Mouse (Mus musculus) Patski (cell line): ENCODE measurements around the gene Paqr7. TPM values are rescaled to one million over a fixed set of nuclear protein-coding genes. Genes with fewer than 3 reads are reported as not detected.
A peak's percentile ranks its signal among the peaks of the same experiment; 100 is the strongest.

Experiments used
- ATAC-seq: fragments of 100-300 bp; one replicate; pipeline ENCODE4 v1.8.0; 2021
- CTCF ChIA-PET: fragments of 350-600 bp; sonication (Branson Sonifier 250); formaldehyde crosslinking; loops from one replicate; lab custom pipeline; 2022; ENCODE audit warnings: inconsistent platforms; lab: Charles Lee
- POLR2A ChIA-PET: fragments of 350-600 bp; sonication (Branson Sonifier 250); formaldehyde crosslinking; loops from one replicate; lab custom pipeline; 2022; ENCODE audit warnings: antibody characterized with exemption, inconsistent platforms; lab: Charles Lee
- DNase-seq: peaks from one replicate; pipeline ENCODE4 v3.0.0-alpha.2; 2011; ENCODE audit warnings: low read depth, low spot score
- H3K27me3 ChIP-seq: fragments of 371-371 bp; one replicate; pipeline ENCODE4 v1.5.1; 2021
- CTCF ChIP-seq: fragments of 100-300 bp; IDR thresholded peaks from one replicate; pipeline ENCODE4 v1.5.1; 2021
- in situ Hi-C: fragments of 300-500 bp; cut with MboI; formaldehyde crosslinking; loops from 3 replicates; pipeline ENCODE4 v1.11.1; 2018; ENCODE audit warnings: low pct_unique_long_range_greater_than_20kb, mixed read lengths
- polyA plus RNA-seq: library from polyadenylated mRNA; unstranded; gene quantifications from one replicate; pipeline ENCODE4 v1.2.3, GENCODE M21; 2021

Paqr7 gene
- polyA plus RNA-seq, 1 experiment from 2014 or later, result 4.3 TPM

- ChIA-PET POLR2A (interaction anchor here (0.9 to 2.1 kb wide), 2 partner anchors 10 to 19 kb away, joined by 3 to 6 read pairs; no protein-coding TSS in a partner anchor), CTCF (interaction anchor here (0.8 kb wide), 1 partner anchor 57 kb away, joined by 4 read pairs; no protein-coding TSS in a partner anchor)
- DNase-seq (peak; percentile 78), ATAC-seq (peak; percentile 88)
- no peaks in the 10 kb centered on the region for H3K27me3 ChIP-seq
- in situ Hi-C loops, result no loop called here
- TF ChIP-seq CTCF, result no peak
Measured at GRCm38 (mm10) chr4:134534932-134535786, 38.7 kb downstream of the Paqr7 start, which contains the start of gene Mtfr1l. TSS of gene Mtfr1l (minus strand) at chr4:134535387.

GRCm38 (mm10) chr4:134535787-134536151 is 39.3 kb downstream of the Paqr7 start:
- H3K27me3 ChIP-seq, result no peaks in the 10 kb centered on the region
- POLR2A ChIA-PET, result interaction anchor here (0.9 to 2.1 kb wide), 2 partner anchors 10 to 20 kb away, joined by 3 to 6 read pairs; no protein-coding TSS in a partner anchor
- DNase-seq (peak; percentile 75), ATAC-seq (peak; percentile 17)
- TF ChIP-seq CTCF, result no peak
- in situ Hi-C loops, result no loop called here
- CTCF ChIA-PET, result interaction anchor here (0.8 kb wide), 1 partner anchor 58 kb away, joined by 4 read pairs; no protein-coding TSS in a partner anchor

- CTCF ChIA-PET, result interaction anchor here (1.5 kb wide), 1 partner anchor 174 kb away, joined by 4 read pairs; no protein-coding TSS in a partner anchor
- POLR2A ChIA-PET, result interaction anchor here (1.0 kb wide), 1 partner anchor 12 kb away, joined by 6 read pairs; the partner anchor contains the start of gene Selenon
- no peaks in the 10 kb centered on the region for H3K27me3 ChIP-seq
- DNase-seq (no peak), ATAC-seq (no peak)
- TF ChIP-seq CTCF, result no peak
- in situ Hi-C loops, result no loop called here
Measured at GRCm38 (mm10) chr4:134538997-134539580, 42.6 kb downstream of the Paqr7 start.

DNA sequence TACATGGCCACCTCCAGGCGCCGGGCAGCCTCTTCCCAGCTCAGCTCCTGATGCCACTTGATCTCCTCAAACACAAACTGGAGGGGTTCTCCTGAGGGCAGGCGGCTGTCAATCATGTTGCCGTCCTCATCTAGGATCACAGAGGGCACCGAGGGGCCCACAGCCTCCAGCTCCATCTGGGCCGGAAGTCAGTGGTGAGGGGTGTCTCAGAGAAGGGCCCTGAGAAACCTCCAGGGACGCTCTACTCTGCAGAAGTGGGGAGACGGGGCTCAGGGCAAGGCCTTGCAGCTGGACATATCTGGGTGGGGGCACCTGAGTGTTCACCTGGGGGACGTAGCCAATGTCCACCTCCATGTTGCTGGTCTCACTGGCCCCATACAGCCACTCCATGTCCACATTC is 46.2 kb downstream of the Paqr7 start:
- ChIA-PET POLR2A (no interaction called here), CTCF (interaction anchor here (0.6 to 1.5 kb wide), 7 partner anchors 9 to 251 kb away, joined by 3 to 6 read pairs (median 3); partner anchors contain the start of gene Selenon)
- DNase-seq (no peak), ATAC-seq (no peak)
- TF ChIP-seq CTCF, result no peak
- no peaks in the 10 kb centered on the region for H3K27me3 ChIP-seq
- in situ Hi-C loops, result loop anchor here (10.0 kb wide), 2 partner anchors 172 to 342 kb away; no protein-coding TSS in a partner anchor

GRCm38 (mm10) chr4:134543261-134543660 is 46.8 kb downstream of the Paqr7 start:
- ATAC-seq (peak; percentile 40), DNase-seq (no peak)
- CTCF ChIA-PET, result interaction anchor here (0.6 to 1.5 kb wide), 6 partner anchors 9 to 250 kb away, joined by 3 to 6 read pairs (median 3); partner anchors contain the start of gene Selenon
- no peaks in the 10 kb centered on the region for H3K27me3 ChIP-seq
- in situ Hi-C loops, result loop anchor here (10.0 kb wide), 2 partner anchors 172 to 342 kb away; no protein-coding TSS in a partner anchor
- no peak for TF ChIP-seq CTCF
- POLR2A ChIA-PET, result no interaction called here

- no peak for DNase-seq
- ChIA-PET POLR2A (interaction anchor here (0.9 kb wide), 1 partner anchor 70 kb away, joined by 3 read pairs; no protein-coding TSS in a partner anchor), CTCF (interaction anchor here (0.6 kb wide), 1 partner anchor 167 kb away, joined by 3 read pairs; no protein-coding TSS in a partner anchor)
- no peak for TF ChIP-seq CTCF
- in situ Hi-C loops, result loop anchor here (5.0 to 10.0 kb wide), 3 partner anchors 168 to 338 kb away; no protein-coding TSS in a partner anchor
- H3K27me3 ChIP-seq, result no peaks in the 10 kb centered on the region
- ATAC-seq, result no peak
Measured at GRCm38 (mm10) chr4:134546814-134547705, 50.6 kb downstream of the Paqr7 start.

- DNase-seq, result no peak
- POLR2A ChIA-PET, result no interaction called here
- no peaks in the 10 kb centered on the region for H3K27me3 ChIP-seq
- no peak for ATAC-seq
- in situ Hi-C loops, result loop anchor here (5.0 to 10.0 kb wide), 3 partner anchors 166 to 336 kb away; no protein-coding TSS in a partner anchor
- TF ChIP-seq CTCF, result no peak
- CTCF ChIA-PET, result no interaction called here
Measured at GRCm38 (mm10) chr4:134548169-134548938, 51.9 kb downstream of the Paqr7 start.

GRCm38 (mm10) chr4:134549899-134550298 is 53.4 kb downstream of the Paqr7 start:
- in situ Hi-C loops, result loop anchor here (5.0 to 10.0 kb wide), 3 partner anchors 165 to 335 kb away; no protein-coding TSS in a partner anchor
- POLR2A ChIA-PET, result no interaction called here
- DNase-seq (no peak), ATAC-seq (no peak)
- H3K27me3 ChIP-seq, result no peaks in the 10 kb centered on the region
- CTCF ChIA-PET, result interaction anchor here (2.0 kb wide), 1 partner anchor 152 kb away, joined by 6 read pairs; no protein-coding TSS in a partner anchor
- TF ChIP-seq CTCF, result no peak
